Mouse (Mus musculus) intestine, embryonic 14.5 days (tissue): ENCODE data around the gene Map3k5. TPM values are rescaled to one million over a fixed set of nuclear protein-coding genes. Genes with fewer than 3 reads are reported as not detected.

Source experiments
- ATAC-seq: fragments of 200-750 bp; cut with Nextera tagmentation; replicated peaks from 2 replicates; pipeline ENCODE4 v1.8.0; 2017; ENCODE audit warnings: low read depth, moderate number of reproducible peaks, moderate TSS enrichment, moderate library complexity; ENCODE audit not compliant: low FRiP score, low TSS enrichment
- DNase-seq: peaks from one replicate; pipeline ENCODE4 v3.0.0-alpha.2; 2018; ENCODE audit warnings: low spot score
- H3K27ac ChIP-seq: fragments of 300-500 bp; sonication (generic); 2 replicates; pipeline ENCODE4 v1.5.1; 2014; ENCODE audit warnings: low read depth, mild to moderate bottlenecking, control low read depth
- H3K27me3 ChIP-seq: fragments of 300-500 bp; sonication (generic); replicated peaks from 2 replicates; pipeline ENCODE4 v1.6.1; 2014; ENCODE audit warnings: low read length, control low read depth; ENCODE audit not compliant: control insufficient read depth, insufficient read depth
- H3K36me3 ChIP-seq: fragments of 300-500 bp; sonication (generic); 2 replicates; pipeline ENCODE4 v1.6.1; 2014; ENCODE audit warnings: low read length, control low read depth; ENCODE audit not compliant: control insufficient read depth, insufficient read depth
- H3K4me1 ChIP-seq: fragments of 300-500 bp; sonication (generic); replicated peaks from 2 replicates; pipeline ENCODE4 v1.6.1; 2014; ENCODE audit warnings: low read length, control low read depth, mixed read lengths; ENCODE audit not compliant: control insufficient read depth, insufficient read depth
- H3K4me2 ChIP-seq: fragments of 300-500 bp; sonication (generic); 2 replicates; pipeline ENCODE4 v1.6.1; 2014; ENCODE audit warnings: low read length
- H3K4me3 ChIP-seq: fragments of 300-500 bp; sonication (generic); 2 replicates; pipeline ENCODE4 v1.5.1; 2014; ENCODE audit warnings: low read depth, low read length, control low read depth, mixed read lengths
- H3K9ac ChIP-seq: fragments of 300-500 bp; sonication (generic); 2 replicates; pipeline ENCODE4 v1.6.1; 2014; ENCODE audit warnings: mild to moderate bottlenecking, low read length
- H3K9me3 ChIP-seq: fragments of 300-500 bp; sonication (generic); 2 replicates; pipeline ENCODE4 v1.6.1; 2016; ENCODE audit warnings: low read length, control low read depth; ENCODE audit not compliant: control insufficient read depth
- WGBS: fragments of 180-500 bp; shearing (Covaris S2); extraction: QIAGEN DNeasy Blood & Tissue Kit; methylation state at CpG from one replicate; pipeline ENCODE4 v1.1.7; 2014; 5-methylcytosine and 5-hydroxymethylcytosine counted together
- polyA plus RNA-seq: library from polyadenylated mRNA; unstranded; fragments of >200 nt; fragmentation: Nextera tagmentation; extraction: Ambion mirVana; gene quantifications from 2 replicates; pipeline ENCODE4 v1.2.1, GENCODE M21; 2014

Map3k5 gene
- polyA plus RNA-seq, 1 experiment from 2014 or later, result 2.8 TPM

DNA sequence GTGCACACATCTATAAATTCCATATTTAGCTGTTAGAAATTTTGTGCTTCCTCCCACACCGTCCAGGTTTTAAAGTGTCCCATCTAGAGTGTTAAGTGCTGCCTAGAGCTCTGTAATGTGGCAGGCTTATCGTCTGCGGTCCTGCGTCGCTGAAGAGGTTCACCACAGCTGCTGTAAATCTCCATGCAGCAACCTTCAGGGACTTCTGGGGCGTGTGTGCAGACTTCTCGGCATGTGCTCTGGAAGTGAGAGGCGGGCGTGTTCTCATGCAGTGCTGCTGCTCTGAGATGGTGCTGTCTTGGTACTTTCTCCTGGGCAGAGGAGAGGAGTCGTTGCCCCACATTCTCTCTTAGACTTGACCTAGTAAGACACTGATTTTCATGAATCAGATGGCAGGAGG is 246.9 kb downstream of the Map3k5 start:
- no peak overlapping the region for H3K9ac ChIP-seq
- no peaks in the 10 kb centered on the region for H3K36me3 ChIP-seq
- WGBS, result 27% methylated on average over 10 of the region's 10 CpGs
- no peaks in the 10 kb centered on the region for H3K9me3 ChIP-seq
- no peak overlapping the region for H3K4me3 ChIP-seq
- DNase-seq, result no peak
- no peak overlapping the region for H3K27ac ChIP-seq
- no peaks in the 10 kb centered on the region for H3K27me3 ChIP-seq
- H3K4me2 ChIP-seq, result no peak overlapping the region
- H3K4me1 ChIP-seq, result no peaks in the 10 kb centered on the region; the same call in 1 of the 2 replicates
- no peak for ATAC-seq

DNA sequence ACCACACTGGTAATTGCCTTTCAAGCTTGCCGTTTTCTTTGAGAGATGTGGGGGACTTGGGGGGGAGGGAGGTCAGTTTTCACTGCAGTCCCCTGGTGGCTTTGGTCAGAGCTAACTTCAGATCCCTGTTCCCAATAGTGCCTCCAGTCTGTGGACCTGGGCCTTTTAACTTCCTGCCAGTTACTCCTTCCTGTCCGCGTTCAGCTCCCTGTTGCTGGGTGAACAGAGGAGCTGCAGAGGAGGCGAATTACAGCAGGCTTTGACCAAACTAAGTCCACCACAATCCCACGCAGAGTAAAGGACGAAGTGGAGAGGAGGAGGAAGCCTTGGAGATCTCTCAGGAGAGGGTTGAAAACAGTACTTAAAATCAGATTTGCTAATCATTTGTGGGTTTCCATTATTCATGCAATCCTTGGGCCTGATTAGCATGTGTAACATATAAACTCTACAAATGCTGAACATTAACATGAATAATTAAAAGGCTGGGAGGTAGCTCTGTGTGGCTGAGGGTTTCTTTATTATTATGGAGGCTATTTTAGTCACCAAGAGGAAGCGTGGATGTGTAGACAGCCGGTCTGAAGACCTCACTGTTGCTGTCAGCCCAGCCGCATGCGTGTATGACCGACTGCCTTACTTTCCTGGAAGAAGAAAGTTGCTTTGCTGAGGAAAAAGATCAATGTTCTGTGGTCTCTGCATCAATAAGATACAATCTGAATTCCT is 247.6 kb downstream of the Map3k5 start:
- Histone ChIP-seq H3K27me3 (no peaks in the 10 kb centered on the region), H3K4me2 (no peak overlapping the region), H3K4me3 (no peak overlapping the region), H3K36me3 (no peaks in the 10 kb centered on the region), H3K27ac (no peak overlapping the region), H3K9ac (no peak overlapping the region), H3K9me3 (no peaks in the 10 kb centered on the region), H3K4me1 (no peaks in the 10 kb centered on the region; the same call in 1 of the 2 replicates)
- DNase-seq, result no peak
- WGBS, result 54% methylated on average over 11 of the region's 11 CpGs
- no peak for ATAC-seq

DNA sequence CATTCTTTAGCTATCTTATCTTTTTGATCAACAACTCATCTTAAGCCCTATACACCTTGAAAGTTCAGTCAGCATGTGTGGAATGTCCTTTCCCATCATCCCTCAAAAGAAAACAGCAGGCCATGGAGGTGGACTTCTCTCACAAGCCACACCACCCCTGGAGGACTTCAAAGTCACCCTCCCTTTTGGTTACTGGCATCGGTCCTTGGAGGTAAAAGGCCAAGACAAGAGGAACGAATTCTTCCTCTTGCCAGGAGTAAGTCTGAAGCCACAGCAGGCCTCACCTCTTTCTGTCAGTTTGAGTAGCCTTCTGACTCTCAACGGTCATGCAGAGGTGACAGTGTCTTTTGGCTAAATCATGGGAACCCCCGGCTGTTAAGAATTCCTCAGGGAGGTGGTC is 250.1 kb downstream of the Map3k5 start:
- DNase-seq, result no peak
- Histone ChIP-seq H3K9ac (no peak overlapping the region), H3K27ac (no peak overlapping the region), H3K4me1 (no peaks in the 10 kb centered on the region; the same call in 1 of the 2 replicates), H3K27me3 (no peaks in the 10 kb centered on the region), H3K36me3 (no peaks in the 10 kb centered on the region), H3K4me3 (no peak overlapping the region), H3K9me3 (no peaks in the 10 kb centered on the region), H3K4me2 (no peak overlapping the region)
- 75% methylated on average over 4 of the region's 4 CpGs for WGBS
- ATAC-seq, result no peak

DNA sequence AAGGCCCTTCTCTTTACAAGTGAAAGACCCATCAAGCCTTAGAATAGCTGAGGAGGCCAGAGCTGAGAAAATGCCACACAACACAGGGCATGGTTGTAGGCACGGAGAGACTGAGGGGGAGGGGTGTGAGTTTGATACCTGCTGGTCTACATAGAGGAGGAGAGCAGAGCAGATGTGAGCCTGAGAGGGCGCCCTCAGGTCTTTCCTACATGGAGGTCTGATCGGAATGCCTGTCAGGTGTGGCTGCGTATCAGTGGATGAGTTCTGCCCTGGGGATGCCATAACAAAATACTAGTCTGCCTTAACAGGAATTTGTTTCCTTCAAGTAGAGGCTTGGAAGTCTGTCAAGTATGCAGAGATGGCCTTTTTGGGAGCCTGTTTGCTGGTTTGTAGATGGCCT is 251.0 kb downstream of the Map3k5 start:
- no peak overlapping the region for H3K4me3 ChIP-seq
- no peaks in the 10 kb centered on the region for H3K9me3 ChIP-seq
- H3K27me3 ChIP-seq, result no peaks in the 10 kb centered on the region
- no peak overlapping the region for H3K27ac ChIP-seq
- H3K36me3 ChIP-seq, result no peaks in the 10 kb centered on the region
- ATAC-seq (no peak), DNase-seq (no peak)
- no peaks in the 10 kb centered on the region; the same call in 1 of the 2 replicates for H3K4me1 ChIP-seq
- H3K9ac ChIP-seq, result no peak overlapping the region
- WGBS, result 90% methylated on average over 4 of the region's 4 CpGs
- no peak overlapping the region for H3K4me2 ChIP-seq

DNA sequence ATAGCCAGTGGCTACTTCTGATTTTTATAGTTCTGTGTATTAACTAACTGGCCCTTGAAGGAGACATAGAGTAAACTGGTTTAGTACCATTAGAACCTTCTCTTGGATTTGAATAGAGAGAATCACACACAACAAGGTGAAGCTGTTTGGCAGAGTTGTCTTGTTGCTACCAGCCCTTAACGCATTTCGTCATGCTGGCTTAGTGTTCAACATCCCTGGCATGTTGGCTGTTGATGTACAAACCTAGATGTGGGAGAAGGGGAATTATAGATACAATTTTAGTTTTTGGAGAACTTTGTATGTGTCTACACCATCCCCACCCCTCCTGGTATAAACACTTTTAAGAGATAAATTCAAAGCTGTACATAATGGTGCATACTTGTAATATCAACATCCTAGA is 251.5 kb downstream of the Map3k5 start:
- H3K4me1 ChIP-seq, result no peaks in the 10 kb centered on the region; the same call in 1 of the 2 replicates
- H3K36me3 ChIP-seq, result no peaks in the 10 kb centered on the region
- no peaks in the 10 kb centered on the region for H3K9me3 ChIP-seq
- no peak overlapping the region for H3K4me2 ChIP-seq
- no peak overlapping the region for H3K9ac ChIP-seq
- no peak overlapping the region for H3K4me3 ChIP-seq
- no peak overlapping the region for H3K27ac ChIP-seq
- H3K27me3 ChIP-seq, result no peaks in the 10 kb centered on the region
- DNase-seq, result no peak
- ATAC-seq, result no peak
- 95% methylated on average over 2 of the region's 2 CpGs for WGBS

DNA sequence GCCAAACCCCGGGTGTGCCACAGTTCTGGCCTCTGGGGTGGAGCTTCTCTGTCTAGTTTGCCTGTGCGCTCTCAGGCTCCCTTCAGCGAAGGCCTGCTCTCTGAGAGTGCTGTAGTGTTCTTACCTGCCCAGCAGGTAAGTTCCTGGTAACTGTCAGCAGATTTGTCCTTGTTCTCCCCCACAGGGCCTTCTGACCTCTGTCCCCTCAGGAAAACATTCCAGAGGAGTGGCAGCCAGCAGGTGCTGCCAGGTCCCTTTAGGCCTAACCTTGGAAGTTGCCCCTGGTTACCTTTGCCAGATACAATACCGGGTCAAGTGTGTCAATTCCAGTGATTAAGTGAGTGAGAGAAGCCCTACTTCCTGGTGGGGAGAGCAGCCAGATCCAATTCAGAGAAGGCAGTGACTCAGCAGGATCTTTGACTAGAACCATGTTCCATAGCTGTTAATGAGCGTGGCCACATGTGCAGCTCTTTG is 252.6 kb downstream of the Map3k5 start:
- no peak overlapping the region for H3K9ac ChIP-seq
- no peak overlapping the region for H3K4me2 ChIP-seq
- H3K36me3 ChIP-seq, result no peaks in the 10 kb centered on the region
- H3K27me3 ChIP-seq, result no peaks in the 10 kb centered on the region
- H3K4me3 ChIP-seq, result no peak overlapping the region
- ATAC-seq (peak; percentile 75), DNase-seq (no peak)
- WGBS, result 71% methylated on average over 5 of the region's 5 CpGs
- H3K27ac ChIP-seq, result 0 out of 2 replicates have a peak overlapping the region, but pooled peaks have one; percentile 18
- H3K9me3 ChIP-seq, result no peaks in the 10 kb centered on the region
- no peaks in the 10 kb centered on the region for H3K4me1 ChIP-seq

DNA sequence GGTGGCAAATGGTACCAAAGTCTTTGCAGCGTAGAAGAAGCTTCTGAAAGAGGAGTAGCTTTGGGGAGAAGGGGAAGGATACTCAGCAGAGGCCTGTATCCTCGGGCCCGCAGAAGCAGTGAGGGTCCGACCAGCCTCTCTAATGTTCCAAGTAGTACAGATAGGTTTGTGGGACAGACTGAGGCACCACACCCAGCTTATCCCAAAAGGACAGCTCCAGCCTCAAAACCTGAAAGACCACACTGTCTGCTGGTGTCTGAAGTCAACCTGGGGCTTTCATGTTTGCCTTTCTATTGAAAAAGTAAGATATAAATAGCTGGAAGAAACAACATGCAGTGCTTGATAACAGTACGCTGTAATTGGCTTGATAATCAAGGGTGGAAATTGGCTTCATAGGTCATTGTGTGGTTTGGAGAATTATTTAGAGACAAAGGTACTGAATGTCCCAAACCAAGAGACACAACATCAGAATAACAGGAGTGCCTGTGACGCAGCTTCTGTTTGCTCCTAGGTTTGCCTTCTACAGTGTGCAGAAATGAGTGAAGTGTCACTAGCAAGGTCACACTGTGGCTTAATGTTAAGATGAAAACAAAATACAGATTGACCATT is 256.0 kb downstream of the Map3k5 start:
- no peak overlapping the region for H3K27ac ChIP-seq
- no peaks in the 10 kb centered on the region for H3K36me3 ChIP-seq
- no peaks in the 10 kb centered on the region for H3K4me1 ChIP-seq
- H3K27me3 ChIP-seq, result no peaks in the 10 kb centered on the region
- H3K4me2 ChIP-seq, result no peak overlapping the region
- no peak for ATAC-seq
- no peak for DNase-seq
- no peak overlapping the region for H3K4me3 ChIP-seq
- H3K9ac ChIP-seq, result no peak overlapping the region
- WGBS, result 86% methylated on average over 6 of the region's 6 CpGs
- H3K9me3 ChIP-seq, result no peaks in the 10 kb centered on the region
